Mouse (Mus musculus) forelimb bud, embryonic 11.5 days (tissue): ENCODE data around the gene Ceacam9.
A peak's percentile ranks its signal among the peaks of the same experiment; 100 is the strongest.
"Not testable (repeated sequence)": the region's sequence is repeated elsewhere in the genome, so short reads cannot be mapped to it uniquely, and the experiment has no call there.

Experiments used
- DNase-seq: peaks from one replicate; pipeline ENCODE4 v3.0.0-alpha.2; 2012; ENCODE audit warnings: low read depth, low spot score

The Ceacam9 gene

GRCm38 (mm10) chr7:16721629-16722028 is at the start of gene Ceacam9:
Ceacam9 (plus strand) TSS chr7:16721929.
- DNase-seq: no peak

GRCm38 (mm10) chr7:16673823-16674222 is 47.9 kb upstream of the Ceacam9 start:
- DNase-seq: no peak

DNA sequence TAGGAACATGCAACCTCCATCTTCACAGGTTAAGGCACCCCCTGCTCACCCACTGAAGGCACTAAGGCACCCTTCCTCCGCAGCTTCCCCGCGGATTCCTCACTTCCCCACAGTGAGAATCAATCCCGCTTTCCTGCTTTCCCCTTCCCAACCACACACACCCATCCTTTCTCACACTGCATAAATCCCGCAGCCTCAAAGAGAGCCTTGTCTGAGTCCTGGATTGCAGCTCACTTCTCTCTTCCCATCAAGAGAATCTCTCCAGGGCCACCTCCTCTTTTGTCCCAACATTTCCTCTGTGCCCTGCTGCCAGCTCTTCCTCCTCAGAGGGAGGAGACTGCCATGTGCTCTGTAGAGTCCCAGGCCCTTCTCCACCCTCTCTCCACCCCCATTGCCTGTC is 47.0 kb upstream of the Ceacam9 start:
- DNase-seq: not testable (repeated sequence)

DNA sequence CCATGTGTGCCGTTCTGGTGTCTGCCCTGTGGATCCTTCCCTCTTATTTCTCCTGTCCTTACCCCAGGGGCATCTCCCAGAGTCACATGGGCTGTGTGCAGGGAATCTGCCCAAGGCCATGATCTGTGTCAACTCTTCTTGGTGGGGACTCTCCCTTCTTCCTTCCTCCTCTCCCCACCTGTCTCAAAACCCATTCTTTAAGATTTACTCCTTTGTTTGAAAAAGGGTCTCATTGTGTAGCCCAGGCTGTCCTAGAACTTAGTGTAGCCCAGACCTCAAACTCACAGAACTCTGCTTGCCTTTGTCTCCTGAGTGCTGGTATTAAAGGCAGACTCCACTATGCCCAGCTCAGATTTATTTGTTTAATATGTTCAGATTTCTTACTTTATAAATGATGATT is 46.1 kb upstream of the Ceacam9 start, which contains the start of gene Ceacam15:
TSS of gene Ceacam15 (minus strand) at position 101 of the 400 bp plus-strand sequence.
- DNase-seq: no peak

- not testable (repeated sequence) for DNase-seq
Observed at GRCm38 (mm10) chr7:16680194-16680593, 41.5 kb upstream of the Ceacam9 start.

DNA sequence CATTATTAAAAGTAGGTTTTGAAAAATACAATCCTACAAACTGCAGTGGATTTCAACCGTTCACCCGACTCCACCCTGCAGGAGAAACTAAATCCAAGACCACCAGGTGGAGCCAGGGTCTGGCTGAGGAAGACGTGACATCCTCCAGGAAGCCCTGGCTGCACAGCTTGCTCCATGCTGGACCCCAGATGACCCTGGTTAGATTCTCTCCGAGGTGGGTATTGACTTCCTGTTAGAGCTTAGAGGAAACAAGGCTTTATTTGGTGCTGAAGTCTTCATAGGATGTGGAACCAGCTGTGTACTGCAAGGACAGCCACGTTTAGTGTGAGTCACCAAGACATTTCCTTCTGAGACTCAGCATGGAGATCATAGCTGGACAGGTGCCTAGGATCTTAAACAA is 32.5 kb upstream of the Ceacam9 start:
- no peak for DNase-seq

GRCm38 (mm10) chr7:16695025-16695424 is 26.7 kb upstream of the Ceacam9 start:
- no peak for DNase-seq

- DNase-seq: no peak
Observed at GRCm38 (mm10) chr7:16699042-16699441, 22.7 kb upstream of the Ceacam9 start.

- no peak for DNase-seq
Observed at GRCm38 (mm10) chr7:16700583-16700982, 21.1 kb upstream of the Ceacam9 start.

GRCm38 (mm10) chr7:16706385-16706784 is 15.3 kb upstream of the Ceacam9 start:
- no peak for DNase-seq

- DNase-seq: no peak
Observed at GRCm38 (mm10) chr7:16708244-16708643, 13.5 kb upstream of the Ceacam9 start.

DNA sequence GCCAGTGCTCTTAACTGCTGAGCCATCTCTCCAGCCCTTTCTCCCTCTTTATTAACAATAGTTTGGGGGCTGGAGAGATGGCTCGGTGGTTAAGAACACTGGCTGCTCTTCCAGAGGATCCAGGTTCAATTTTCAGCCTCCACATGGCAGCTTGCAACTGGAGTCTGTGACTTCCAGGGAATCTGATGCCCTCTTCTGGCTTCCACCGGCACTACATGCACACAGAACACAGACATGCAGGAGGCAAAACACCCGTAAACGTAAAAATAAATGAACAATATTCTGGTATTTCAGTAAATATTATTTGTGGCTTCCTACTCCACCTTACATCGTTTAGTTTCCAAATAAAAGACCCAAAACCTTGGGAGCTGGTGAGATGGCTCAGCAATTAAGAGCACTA is 11.1 kb upstream of the Ceacam9 start:
- DNase-seq: no peak

- DNase-seq: no peak
Observed at GRCm38 (mm10) chr7:16712633-16713415, 8.9 kb upstream of the Ceacam9 start.

DNA sequence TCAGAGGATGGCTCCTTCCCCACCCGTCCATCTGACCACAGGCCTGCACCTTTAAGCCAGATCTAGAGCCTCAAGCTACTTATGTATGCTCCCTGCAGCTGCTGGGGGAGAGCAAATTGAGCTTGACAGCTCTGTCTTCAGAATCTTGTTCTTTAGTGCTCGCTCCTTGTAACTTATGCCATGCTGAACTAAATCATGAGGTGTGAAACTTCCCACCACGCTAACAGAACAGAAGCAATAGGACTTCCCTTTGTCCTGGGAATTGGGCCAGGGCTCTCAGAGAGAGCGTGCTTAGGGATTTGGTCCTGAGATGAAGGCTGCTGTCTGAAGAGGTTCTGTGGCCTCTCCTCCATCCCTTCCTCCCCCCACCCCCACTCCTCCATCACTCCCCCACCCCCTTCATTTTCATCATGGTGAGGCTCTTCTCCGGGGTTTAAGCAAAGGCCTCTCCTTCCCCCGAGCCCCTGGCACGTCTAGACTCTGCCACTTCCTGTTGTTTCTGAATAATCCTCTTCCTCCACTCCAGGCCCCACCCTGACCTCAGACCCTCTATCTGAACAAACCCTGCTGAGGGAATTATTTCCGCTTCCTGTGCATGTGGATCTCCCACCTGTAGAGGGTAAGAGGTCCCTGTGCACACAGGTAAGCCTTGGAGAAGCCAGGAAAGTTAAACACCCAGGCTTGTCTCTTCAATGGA is 5.1 kb upstream of the Ceacam9 start:
- not testable (repeated sequence) for DNase-seq

- not testable (repeated sequence) for DNase-seq
Observed at GRCm38 (mm10) chr7:16722490-16722889, 761 bp downstream of the Ceacam9 start.

- peak; percentile 85 for DNase-seq
Observed at GRCm38 (mm10) chr7:16728596-16729348, 7.0 kb downstream of the Ceacam9 start.

- peak; percentile 37 for DNase-seq
Observed at GRCm38 (mm10) chr7:16729563-16729962, 7.8 kb downstream of the Ceacam9 start.

GRCm38 (mm10) chr7:16730791-16731190 is 9.1 kb downstream of the Ceacam9 start:
- no peak for DNase-seq

GRCm38 (mm10) chr7:16731893-16732422 is 10.2 kb downstream of the Ceacam9 start:
- DNase-seq: no peak

DNA sequence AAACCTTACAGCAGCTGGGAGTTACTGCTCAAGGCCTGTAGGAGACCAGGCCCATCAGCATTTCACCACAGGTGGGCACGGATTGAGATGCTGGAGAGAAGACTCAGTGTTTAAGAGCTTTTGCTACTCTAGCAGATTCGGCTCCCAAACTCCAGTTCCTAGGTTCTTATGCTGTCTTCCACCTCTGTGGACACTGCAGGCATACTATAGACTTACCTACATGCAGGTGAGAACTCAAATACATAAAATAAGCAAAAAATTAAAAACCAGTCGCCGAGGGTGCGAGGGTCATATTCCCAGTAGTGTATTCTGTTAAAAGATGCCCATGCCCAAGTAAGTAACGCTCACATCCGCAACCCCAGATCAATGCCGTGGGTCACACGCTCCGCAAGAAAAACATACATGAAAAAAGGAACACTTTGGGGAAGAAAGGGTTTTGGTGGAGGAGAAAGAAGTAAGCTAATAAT is 15.9 kb downstream of the Ceacam9 start:
- DNase-seq: no peak

GRCm38 (mm10) chr7:16738073-16738696 is 16.5 kb downstream of the Ceacam9 start, which contains the start of gene Ap2s1:
Ap2s1 (plus strand) TSS chr7:16738410.
- peak; percentile 98 for DNase-seq
